Mouse (Mus musculus) olfactory bulb, adult 2 months (tissue): ENCODE measurements around the gene Rasl12.

Experiments used
- CTCF ChIP-seq: fragments of 200-500 bp; IDR thresholded peaks from 2 replicates; pipeline ENCODE4 v1.5.1; 2012; ENCODE audit warnings: low read depth, mild to moderate bottlenecking, low read length, moderate library complexity; ENCODE audit not compliant: insufficient read depth
- POLR2A ChIP-seq: fragments of 200-500 bp; IDR thresholded peaks from 2 replicates; pipeline ENCODE4 v1.6.1; 2012; ENCODE audit warnings: mild to moderate bottlenecking, low read depth, low read length, moderate library complexity; ENCODE audit not compliant: insufficient read depth

DNA sequence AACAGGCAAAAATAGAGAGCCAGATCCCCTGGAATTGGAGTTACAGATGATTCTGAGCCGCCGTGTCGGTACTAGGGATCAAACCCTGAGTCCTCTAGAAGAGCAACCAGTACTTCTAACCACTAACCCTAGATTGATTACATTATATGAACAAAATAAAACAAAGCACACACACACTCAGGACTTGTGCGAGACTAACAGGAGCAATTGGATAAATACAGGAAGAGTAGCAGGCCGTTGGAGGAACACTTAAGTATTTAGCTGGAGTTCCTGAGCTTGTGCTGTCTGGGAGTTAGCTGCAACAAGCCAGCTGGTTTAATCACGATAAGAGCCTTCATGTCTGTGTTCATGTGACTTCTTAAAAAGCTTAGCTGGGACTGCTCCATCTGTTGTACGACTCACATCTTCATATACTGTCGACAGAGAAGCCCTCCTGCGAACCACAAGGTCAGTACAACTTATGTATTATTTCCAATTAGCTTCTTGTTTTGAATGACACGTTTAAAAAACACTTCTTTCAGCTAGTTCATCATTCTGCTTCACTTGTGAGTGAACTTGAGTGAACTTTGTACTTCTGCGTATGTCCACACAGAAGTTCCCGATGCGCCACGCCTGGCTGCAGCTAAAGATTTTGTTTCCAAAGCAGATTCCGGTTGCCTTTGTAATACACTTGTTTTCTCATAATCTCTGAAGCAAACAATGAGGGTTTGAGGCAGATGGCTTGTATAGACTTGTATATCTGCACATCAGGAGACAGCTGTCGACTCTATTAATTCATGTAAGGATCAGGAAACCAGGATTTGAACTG lies 37.5 kb upstream of the Rasl12 start, which contains the start of gene Ubap1l:
- TF ChIP-seq CTCF (no peak), POLR2A (no peak)
